9 mouse cellular contexts compared by ENCODE assay signal in the genomic region with DNA sequence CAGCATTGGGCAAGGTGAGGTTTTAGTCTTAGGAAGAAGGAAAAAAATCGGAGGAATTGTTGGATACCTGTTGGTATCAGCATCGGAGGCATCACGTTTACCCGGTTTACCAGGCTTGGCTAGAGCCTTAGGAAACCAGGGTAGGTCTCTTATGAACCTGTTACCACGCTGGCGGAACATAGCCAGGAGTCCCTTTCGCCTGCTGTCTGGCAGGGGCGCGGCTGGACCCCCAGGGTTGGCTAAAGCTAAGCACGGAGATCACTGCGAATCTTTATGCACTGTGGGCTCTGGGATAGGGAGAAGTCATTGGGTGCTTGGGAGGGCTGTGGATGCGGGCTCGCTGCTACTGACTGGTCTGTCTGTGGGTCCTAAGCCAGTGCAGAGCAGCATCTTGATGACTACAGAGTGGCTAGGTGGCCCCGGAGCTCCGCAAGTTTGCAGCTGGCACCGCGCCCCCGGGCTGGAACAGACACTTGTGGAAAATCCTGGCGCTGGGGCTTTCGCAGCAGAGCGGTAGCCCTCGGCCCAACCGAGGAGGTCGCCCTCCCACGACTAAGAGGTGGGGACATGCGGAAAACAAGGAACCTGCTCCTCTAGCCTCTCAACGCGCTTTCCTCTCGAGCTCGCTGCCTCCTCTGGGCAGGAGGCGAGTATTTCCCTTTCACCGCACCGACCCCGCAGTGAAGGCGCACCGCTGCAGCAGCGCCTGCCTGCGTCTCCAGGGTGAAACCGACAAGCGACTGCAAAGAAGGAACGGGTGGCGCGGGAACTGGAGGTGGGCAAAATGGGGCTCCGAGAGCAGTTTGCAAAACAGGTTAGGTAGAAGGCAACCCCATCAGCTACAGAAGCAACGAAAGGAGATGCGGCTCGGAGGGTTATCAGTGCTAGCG. TPM values are rescaled to one million over a fixed set of nuclear protein-coding genes. Genes with fewer than 3 reads are reported as not detected.
DNase-seq lines count a peak whose midpoint lies in the region; ATAC-seq lines count a peak whose summit lies in the region.
"Had no signal": no experiment of that assay in that cellular context is flagged by ENCODE, and none has a peak within 500 bp of the region (broad histone marks: within the 10 kb centered on the region; RNA-seq: fewer than 3 reads in every experiment).

No protein-coding gene starts in this region.

- H3K27me3 ChIP-seq in neural tube, embryonic 11.5 days (ENCODE audit: control insufficient read depth, insufficient read depth, low read length), result peaks cover 24% of the 10 kb centered on the region

- no peaks in the 10 kb centered on the region for H3K4me1 ChIP-seq in neural tube, embryonic 11.5 days (ENCODE audit: control insufficient read depth, insufficient read depth, low read length)

- H3K4me3 ChIP-seq in neural tube, embryonic 11.5 days (ENCODE audit: low read depth, low read length), result peak overlapping the region; percentile 46

- H3K9me3 ChIP-seq in neural tube, embryonic 11.5 days (ENCODE audit: control insufficient read depth, low read length), result no peaks in the 10 kb centered on the region

- DNase-seq in kidney, postnatal 10 days, result peak; percentile 5
- no peak for DNase-seq in kidney, adult 18-20 months
- peak; percentile 78 to 82 for DNase-seq in cerebellum, postnatal 14 days
- DNase-seq in frontal cortex, postnatal 36 days (ENCODE audit: low spot score in 2 of 2), result peak; percentile 56 to 61
- DNase-seq in layer of hippocampus, postnatal 36 days, result peak; percentile 48 to 60
- peak; percentile 59 for DNase-seq in neural tube, embryonic 11.5 days (ENCODE audit: low spot score)
- no peak for DNase-seq in urinary bladder, adult 2 months (ENCODE audit: low spot score)
- no peak for DNase-seq in urinary bladder, postnatal 36 days (ENCODE audit: low spot score in 2 of 2)

- WGBS in neural tube, embryonic 11.5 days, result under 1% methylated on average over 48 of the region's 48 CpGs

- H3K4me2 ChIP-seq in neural tube, embryonic 11.5 days (ENCODE audit: low read depth), result peak overlapping the region; percentile 93

- no peaks in the 10 kb centered on the region for H3K36me3 ChIP-seq in neural tube, embryonic 11.5 days (ENCODE audit: control insufficient read depth, insufficient read depth, low read length)

- H3K9ac ChIP-seq in neural tube, embryonic 11.5 days (ENCODE audit: low read length), result peak overlapping the region; percentile 42

- no peak; the same call in 1 of the 2 replicates for ATAC-seq in neural tube, embryonic 11.5 days (ENCODE audit: insufficient read depth, low FRiP score, low TSS enrichment)

- no peak overlapping the region for H3K27ac ChIP-seq in neural tube, embryonic 11.5 days (ENCODE audit: low read depth, low read length)
- H3K27ac ChIP-seq: heart, adult 2 months had no signal

RNA-seq across cellular contexts. Expression of gene Cdh8, which starts 0.9 kb away (rescaled TPM):
- 10 to 100 TPM; 86.1 to 89.0 TPM for total RNA-seq in layer of hippocampus, postnatal 36 days (2021)
- 2.4 and 4.4 TPM in 2 replicates for polyA plus RNA-seq in neural tube, embryonic 11.5 days (2014; fragmentation: Nextera tagmentation; extraction: Ambion mirVana)
- polyA plus RNA-seq in urinary bladder, adult 2 months (2012; rRNA removed), result 1.0 and 1.6 TPM in 2 replicates

Comparison
In these comparisons a context has a peak if more than half of its experiments do, and no peak if none do; other contexts are left out.
1. DNase-seq: peak in kidney, postnatal 10 days (single experiment), cerebellum, postnatal 14 days (2 of 2), frontal cortex, postnatal 36 days (2 of 2), layer of hippocampus, postnatal 36 days (2 of 2) and neural tube, embryonic 11.5 days (single experiment); none in kidney, adult 18-20 months (single experiment), urinary bladder, adult 2 months (single experiment) and urinary bladder, postnatal 36 days (0 of 2).